Mouse (Mus musculus) ES-Bruce4 (cell line): ENCODE results near the gene Entpd5. TPM values are rescaled to one million over a fixed set of nuclear protein-coding genes. Genes with fewer than 3 reads are reported as not detected.

Source experiments
- H3K27ac ChIP-seq: 2 replicates; pipeline ENCODE4 v1.5.1; 2012; ENCODE audit warnings: low read length, inconsistent platforms; ENCODE audit not compliant: insufficient read depth
- H3K27me3 ChIP-seq: 2 replicates; pipeline ENCODE4 v1.6.1; 2012; ENCODE audit warnings: mild to moderate bottlenecking, low read length, inconsistent platforms; ENCODE audit not compliant: control insufficient read depth, poor library complexity, insufficient read depth, severe bottlenecking
- H3K36me3 ChIP-seq: 2 replicates; pipeline ENCODE4 v1.6.1; 2012; ENCODE audit warnings: inconsistent platforms, mild to moderate bottlenecking, low read length, moderate library complexity; ENCODE audit not compliant: control insufficient read depth, poor library complexity, insufficient read depth, severe bottlenecking
- H3K4me1 ChIP-seq: one replicate; pipeline ENCODE4 v1.8.1; 2011; ENCODE audit warnings: low read length; ENCODE audit not compliant: control insufficient read depth, insufficient read depth
- H3K4me3 ChIP-seq: 2 replicates; pipeline ENCODE4 v1.5.1; 2011; ENCODE audit warnings: low read depth, mild to moderate bottlenecking, low read length
- H3K9ac ChIP-seq: 2 replicates; pipeline ENCODE4 v1.6.1; 2012; ENCODE audit warnings: low read depth, mild to moderate bottlenecking, inconsistent platforms; ENCODE audit not compliant: poor library complexity, severe bottlenecking
- H3K9me3 ChIP-seq: replicated peaks from 2 replicates; pipeline ENCODE4 v1.6.1; 2012; ENCODE audit warnings: mild to moderate bottlenecking, low read length, inconsistent platforms; ENCODE audit not compliant: control insufficient read depth, poor library complexity, insufficient read depth, severe bottlenecking
- CTCF ChIP-seq: IDR thresholded peaks from one replicate; pipeline ENCODE4 v1.8.1; 2011; ENCODE audit warnings: low read depth, low read length
- EP300 ChIP-seq: IDR thresholded peaks from 2 replicates; pipeline ENCODE4 v1.6.1; 2011; ENCODE audit warnings: low read depth, low read length; ENCODE audit not compliant: insufficient read depth
- POLR2A ChIP-seq: IDR thresholded peaks from one replicate; pipeline ENCODE4 v1.8.1; 2011; ENCODE audit warnings: low read length; ENCODE audit not compliant: insufficient read depth
- polyA plus RNA-seq: library from polyadenylated mRNA; stranded (reverse); fragments of >200 nt; gene quantifications from 2 replicates; pipeline ENCODE4 v1.2.4, GENCODE M21; 2011; ENCODE audit warnings: low read depth; ENCODE audit not compliant: missing spikeins, insufficient read depth, insufficient read length

The Entpd5 gene
- polyA plus RNA-seq, result 5.3 and 8.0 TPM in 2 replicates

DNA sequence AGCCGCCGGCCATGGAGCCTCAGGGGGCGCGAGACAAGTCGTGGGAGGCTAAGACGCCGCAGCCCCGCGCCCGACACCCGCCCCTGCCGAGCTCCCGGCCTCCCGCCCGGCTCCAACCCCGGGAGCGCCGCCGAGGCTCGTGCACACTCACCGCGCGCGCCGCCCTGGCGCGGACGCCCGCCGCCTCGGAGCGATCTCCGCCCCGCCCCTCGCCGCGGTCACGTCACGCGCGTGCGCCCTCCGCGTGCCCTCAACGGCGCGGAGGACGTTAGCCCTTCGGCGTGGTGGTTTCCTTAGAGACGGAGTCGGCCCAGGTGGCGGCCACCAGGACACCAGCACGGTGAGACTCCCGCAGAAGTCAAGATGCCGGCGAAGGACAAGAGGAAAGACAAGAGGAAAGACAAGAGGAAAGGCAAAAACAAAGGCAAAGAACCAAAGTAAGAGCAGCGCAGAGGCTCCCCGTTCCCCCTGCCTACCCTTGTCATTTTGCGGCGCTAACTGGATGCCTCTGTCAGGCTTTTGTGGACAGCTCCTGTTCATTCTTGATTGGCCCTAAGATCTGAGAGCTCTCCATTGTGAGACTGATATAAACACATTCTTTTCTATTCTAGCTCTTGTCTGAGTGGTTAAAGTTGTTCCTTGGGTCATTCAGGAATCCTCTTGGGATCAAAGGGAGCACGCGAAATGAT lies at the start of gene Entpd5, which contains the start of gene Bbof1:
Gene Entpd5 (minus strand): TSS at position 211 of the 689 bp plus-strand sequence.
Gene Bbof1 (plus strand): TSS at position 253 of the 689 bp plus-strand sequence.
- Histone ChIP-seq H3K4me1 (no peaks in the 10 kb centered on the region), H3K9ac (peak within 1 kb of the TSS; percentile 85), H3K9me3 (no peaks in the 10 kb centered on the region), H3K27me3 (no peaks in the 10 kb centered on the region), H3K36me3 (no peaks in the 10 kb centered on the region), H3K4me3 (peak within 1 kb of the TSS; percentile 90), H3K27ac (no peak within 1 kb of the TSS)
- no peak for TF ChIP-seq CTCF
- TF ChIP-seq EP300, result no peak
- TF ChIP-seq POLR2A, result no peak

DNA sequence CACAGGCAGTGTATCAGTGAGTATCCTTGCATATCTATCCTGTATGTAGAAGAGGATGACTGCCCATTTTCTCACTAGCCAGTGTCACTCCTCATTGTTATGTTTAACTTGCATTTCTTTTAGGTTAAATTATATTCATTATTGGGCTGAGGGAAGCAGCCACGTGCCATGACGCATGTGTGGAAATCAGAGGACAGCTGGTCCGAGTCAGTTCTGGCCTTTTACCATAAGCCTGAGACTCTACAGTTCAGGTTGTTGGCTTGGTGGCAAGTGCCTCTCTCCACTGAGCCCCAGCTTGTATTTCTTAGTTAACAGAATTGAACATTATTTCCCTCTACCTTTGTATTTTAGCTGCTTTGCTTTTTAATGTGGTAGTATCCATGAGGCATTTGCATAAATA lies 48.1 kb upstream of the Entpd5 start:
- H3K27ac ChIP-seq, result no peak overlapping the region
- H3K36me3 ChIP-seq, result peaks cover 38% of the 10 kb centered on the region
- no peak overlapping the region for H3K9ac ChIP-seq
- TF ChIP-seq CTCF (no peak), POLR2A (no peak), EP300 (no peak)
- no peak overlapping the region for H3K4me3 ChIP-seq
- no peaks in the 10 kb centered on the region for H3K4me1 ChIP-seq
- H3K27me3 ChIP-seq, result no peaks in the 10 kb centered on the region; the same call in 1 of the 2 replicates
- no peaks in the 10 kb centered on the region for H3K9me3 ChIP-seq

DNA sequence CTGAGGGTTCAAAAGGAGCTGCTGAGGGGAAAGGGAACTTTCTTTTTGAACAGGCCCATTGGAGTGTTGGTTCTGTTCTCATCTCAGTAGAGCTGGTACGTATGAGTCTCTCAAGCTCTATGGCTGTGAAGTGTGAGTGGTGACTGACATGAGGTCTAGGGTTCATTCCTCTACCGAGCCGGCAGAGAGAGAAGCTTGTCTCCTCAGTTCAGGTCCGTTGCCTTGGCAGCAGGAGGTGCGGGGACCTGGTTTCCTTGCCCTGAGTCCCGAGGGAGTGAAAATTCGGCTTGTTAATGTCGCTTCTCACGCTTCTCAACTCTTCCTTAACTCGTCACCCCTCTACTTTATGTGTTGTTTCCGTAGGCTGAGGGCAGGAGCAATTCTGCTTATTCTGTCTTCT lies 43.0 kb upstream of the Entpd5 start:
- H3K36me3 ChIP-seq, result peaks cover 2% of the 10 kb centered on the region; the same call in 1 of the 2 replicates
- H3K4me3 ChIP-seq, result peak overlapping the region; percentile 97
- H3K9ac ChIP-seq, result peak overlapping the region; percentile 91
- peak overlapping the region; percentile 8; the same call in 1 of the 2 replicates for H3K27ac ChIP-seq
- no peaks in the 10 kb centered on the region for H3K9me3 ChIP-seq
- H3K27me3 ChIP-seq, result no peaks in the 10 kb centered on the region
- no peaks in the 10 kb centered on the region for H3K4me1 ChIP-seq
- TF ChIP-seq POLR2A, result no peak
- no peak for TF ChIP-seq EP300
- TF ChIP-seq CTCF, result no peak

DNA sequence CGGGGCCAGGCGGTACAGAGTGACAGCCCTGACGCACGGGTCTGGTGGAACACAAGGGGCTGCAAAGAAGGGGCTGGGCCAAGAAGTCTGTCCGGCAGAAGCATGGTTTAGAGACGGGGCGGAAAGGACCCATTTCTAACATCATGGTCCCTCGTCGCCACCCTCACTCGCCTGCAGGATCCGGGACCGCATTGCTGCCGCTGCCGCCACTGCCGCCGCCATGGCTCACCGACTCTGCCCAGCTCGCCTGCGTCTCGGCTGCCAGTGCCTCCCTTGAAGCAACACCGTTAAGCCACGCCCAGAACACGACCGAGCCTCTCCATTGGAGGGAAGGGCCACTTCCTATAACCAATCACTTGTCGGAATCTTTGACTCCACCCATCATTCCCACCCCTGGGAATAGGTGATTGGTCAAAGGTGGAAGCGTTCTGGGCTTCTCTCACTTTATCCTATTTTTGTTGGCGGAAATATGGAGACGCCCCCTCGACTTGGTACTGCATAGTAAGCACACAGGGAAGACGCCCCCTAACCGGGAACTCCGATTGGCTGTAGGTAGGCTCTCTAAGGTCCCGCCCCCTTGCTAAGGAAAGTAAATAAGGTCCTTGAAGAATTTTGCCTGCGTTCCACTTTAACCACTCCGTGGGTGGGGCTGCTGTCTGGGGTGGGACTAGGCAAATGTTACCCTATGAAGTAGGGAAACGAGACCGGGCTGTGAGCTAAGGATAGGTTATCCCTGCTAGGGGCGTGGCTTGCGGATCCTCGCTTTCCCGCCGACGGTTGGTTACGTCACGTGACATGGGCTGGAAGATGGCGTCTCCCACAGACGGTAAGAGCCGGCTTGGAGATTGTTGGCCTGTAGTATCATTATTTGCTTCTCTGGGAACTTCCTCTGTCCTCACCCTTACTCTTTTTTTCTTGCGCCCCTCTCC lies 42.2 kb upstream of the Entpd5 start, which contains the start of the genes Aldh6a1 and Lin52:
Gene Aldh6a1 (minus strand): TSS at position 287 of the 929 bp plus-strand sequence.
Gene Lin52 (plus strand): TSS at position 705 of the 929 bp plus-strand sequence.
- H3K4me1 ChIP-seq, result no peaks in the 10 kb centered on the region
- H3K4me3 ChIP-seq, result peak within 1 kb of the TSS; percentile 97
- H3K27me3 ChIP-seq, result no peaks in the 10 kb centered on the region
- peak within 1 kb of the TSS; percentile 8; the same call in 1 of the 2 replicates for H3K27ac ChIP-seq
- TF ChIP-seq POLR2A (peak; percentile 84), EP300 (peak; percentile 31; the same call in 1 of the 2 replicates), CTCF (no peak)
- no peaks in the 10 kb centered on the region for H3K9me3 ChIP-seq
- H3K36me3 ChIP-seq, result no peaks in the 10 kb centered on the region
- peak within 1 kb of the TSS; percentile 91 for H3K9ac ChIP-seq

DNA sequence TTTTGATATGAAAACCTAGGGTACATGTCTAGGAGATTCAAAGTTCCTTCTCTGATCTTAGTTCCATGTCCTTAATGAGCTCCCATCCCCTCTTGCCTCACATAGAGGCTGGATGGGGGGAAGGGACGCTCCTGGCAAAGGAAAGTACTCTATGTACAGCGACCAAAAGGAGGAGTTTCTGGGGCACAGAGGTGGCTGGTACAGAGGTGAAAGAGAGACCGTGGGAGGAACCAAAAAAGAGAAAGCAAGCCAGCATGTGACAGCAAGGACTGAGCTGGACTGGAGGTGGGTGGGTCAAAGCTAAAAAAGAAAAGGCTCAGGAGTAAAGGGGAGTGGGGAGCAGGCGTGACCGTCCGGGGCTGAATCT lies 41.5 kb upstream of the Entpd5 start:
- no peaks in the 10 kb centered on the region for H3K4me1 ChIP-seq
- no peak for TF ChIP-seq POLR2A
- TF ChIP-seq CTCF, result no peak
- no peak for TF ChIP-seq EP300
- H3K9ac ChIP-seq, result peak overlapping the region; percentile 26
- H3K27ac ChIP-seq, result no peak overlapping the region
- peak overlapping the region; percentile 90 for H3K4me3 ChIP-seq
- no peaks in the 10 kb centered on the region for H3K36me3 ChIP-seq
- no peaks in the 10 kb centered on the region for H3K9me3 ChIP-seq
- H3K27me3 ChIP-seq, result no peaks in the 10 kb centered on the region
